Mouse (Mus musculus): ENCODE data around the gene Uxs1. TPM values are rescaled to one million over a fixed set of nuclear protein-coding genes. Genes with fewer than 3 reads are reported as not detected.

Uxs1 gene
- polyA plus RNA-seq, 1 experiment from 2014 or later: 18.7 TPM

DNA sequence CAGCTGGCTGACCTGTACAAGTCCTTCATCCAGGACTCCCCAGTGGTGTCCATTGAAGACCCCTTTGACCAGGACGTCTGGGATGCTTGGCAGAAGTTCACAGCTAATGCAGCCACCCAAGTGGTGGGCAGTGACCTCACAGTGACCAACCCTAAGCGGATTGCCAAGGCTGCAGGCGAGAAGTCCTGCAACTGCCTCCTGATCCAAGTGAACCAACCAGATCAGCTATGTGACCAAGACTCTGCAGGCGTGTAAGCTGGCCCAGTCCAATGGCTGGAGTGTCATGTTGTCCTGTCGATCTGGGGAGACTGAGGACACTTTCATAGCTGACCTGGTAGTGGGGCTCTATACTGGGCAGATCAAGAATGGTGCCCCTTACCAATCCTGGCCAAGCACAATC, 40.9 kb downstream of the Uxs1 start:
- Histone ChIP-seq H3K9me3 (no peaks in the 10 kb centered on the region), H3K27ac (replicated peaks) (no peak overlapping the region), H3K36me3 (peaks cover 15% of the 10 kb centered on the region), H3K4me3 (no peak overlapping the region), H3K9ac (replicated peaks) (no peak overlapping the region), H3K4me1 (no peaks in the 10 kb centered on the region), H3K4me2 (replicated peaks) (no peak overlapping the region), H3K27me3 (no peaks in the 10 kb centered on the region)
- 90% methylated on average over 5 of the region's 5 CpGs for WGBS
- no peak for ATAC-seq (ENCODE audit: low FRiP score, low read depth)

DNA sequence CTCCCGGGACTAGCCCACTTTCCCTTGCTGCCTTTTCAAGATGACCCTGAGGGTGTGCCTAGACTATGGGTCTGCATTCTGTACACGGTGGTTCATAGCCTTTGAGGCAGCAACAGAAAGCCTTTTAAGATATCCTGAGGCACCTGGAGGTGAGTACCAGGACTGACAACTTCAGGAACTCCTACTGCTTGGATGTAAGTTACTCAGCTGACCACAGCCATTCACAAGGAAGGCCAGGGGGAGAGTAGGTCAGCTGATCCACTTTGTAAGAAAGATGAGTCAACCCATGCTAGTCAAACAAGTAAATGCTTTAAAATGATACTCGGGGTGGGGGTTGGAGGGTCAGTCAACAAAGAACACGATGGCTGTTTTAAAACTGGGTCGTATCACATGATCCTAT, 42.3 kb downstream of the Uxs1 start:
- Histone ChIP-seq H3K36me3 (peaks cover 15% of the 10 kb centered on the region), H3K27me3 (no peaks in the 10 kb centered on the region), H3K9me3 (no peaks in the 10 kb centered on the region), H3K4me1 (no peaks in the 10 kb centered on the region), H3K9ac (replicated peaks) (no peak overlapping the region), H3K4me3 (no peak overlapping the region), H3K4me2 (replicated peaks) (no peak overlapping the region), H3K27ac (replicated peaks) (no peak overlapping the region)
- WGBS: 92% methylated on average over 5 of the region's 5 CpGs
- ATAC-seq (ENCODE audit: low FRiP score, low read depth): no peak

DNA sequence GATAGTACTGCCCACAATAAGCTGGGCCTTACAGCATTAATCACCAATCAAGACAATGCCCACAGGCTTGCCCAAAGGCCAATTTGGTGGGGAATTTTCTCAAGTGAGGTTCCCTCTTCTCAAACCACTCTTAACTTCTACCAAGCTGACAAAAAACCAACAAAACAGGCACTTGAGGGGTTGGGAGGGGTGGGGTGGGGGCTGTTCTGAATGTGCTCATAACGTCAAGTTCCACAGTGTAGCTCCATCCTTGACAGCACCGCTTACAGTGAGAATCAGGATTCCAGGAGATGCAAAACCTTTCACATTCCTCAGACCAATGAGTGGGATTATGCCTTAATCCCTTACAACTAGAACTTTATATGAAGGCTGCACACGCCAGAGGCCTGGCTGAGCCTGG, 44.4 kb downstream of the Uxs1 start:
- no peaks in the 10 kb centered on the region for H3K27me3 ChIP-seq
- H3K9me3 ChIP-seq: no peaks in the 10 kb centered on the region
- 71% methylated on average over 3 of the region's 3 CpGs for WGBS
- no peak overlapping the region for H3K9ac ChIP-seq (replicated peaks)
- H3K4me3 ChIP-seq: no peak overlapping the region
- no peak overlapping the region for H3K27ac ChIP-seq (replicated peaks)
- H3K4me1 ChIP-seq: no peaks in the 10 kb centered on the region
- no peak overlapping the region for H3K4me2 ChIP-seq (replicated peaks)
- ATAC-seq (ENCODE audit: low FRiP score, low read depth): no peak
- peaks cover 28% of the 10 kb centered on the region for H3K36me3 ChIP-seq

DNA sequence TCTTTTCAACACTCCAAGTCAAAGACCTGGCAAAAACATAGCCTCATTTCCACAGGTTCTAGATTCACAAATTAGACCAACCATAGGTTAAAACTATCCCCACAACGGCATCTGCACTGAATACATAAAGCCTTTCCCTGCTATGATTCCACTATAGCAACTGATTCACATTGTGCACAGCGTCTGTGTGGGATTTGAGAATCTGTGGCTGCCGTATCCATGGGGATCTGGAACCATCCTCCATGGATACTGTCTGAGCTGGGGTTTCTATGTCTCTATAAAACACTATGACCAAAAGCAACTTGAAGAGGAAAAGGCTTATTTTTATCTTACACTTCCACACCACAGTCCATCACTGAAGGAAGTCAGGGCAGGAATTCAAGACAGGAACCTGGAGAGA, 44.9 kb downstream of the Uxs1 start:
- H3K27ac ChIP-seq (replicated peaks): no peak overlapping the region
- H3K27me3 ChIP-seq: no peaks in the 10 kb centered on the region
- H3K4me2 ChIP-seq (replicated peaks): no peak overlapping the region
- H3K9me3 ChIP-seq: no peaks in the 10 kb centered on the region
- no peaks in the 10 kb centered on the region for H3K4me1 ChIP-seq
- WGBS: 89% methylated on average over 3 of the region's 3 CpGs
- ATAC-seq (ENCODE audit: low FRiP score, low read depth): no peak
- H3K4me3 ChIP-seq: no peak overlapping the region
- no peak overlapping the region for H3K9ac ChIP-seq (replicated peaks)
- peaks cover 28% of the 10 kb centered on the region for H3K36me3 ChIP-seq

DNA sequence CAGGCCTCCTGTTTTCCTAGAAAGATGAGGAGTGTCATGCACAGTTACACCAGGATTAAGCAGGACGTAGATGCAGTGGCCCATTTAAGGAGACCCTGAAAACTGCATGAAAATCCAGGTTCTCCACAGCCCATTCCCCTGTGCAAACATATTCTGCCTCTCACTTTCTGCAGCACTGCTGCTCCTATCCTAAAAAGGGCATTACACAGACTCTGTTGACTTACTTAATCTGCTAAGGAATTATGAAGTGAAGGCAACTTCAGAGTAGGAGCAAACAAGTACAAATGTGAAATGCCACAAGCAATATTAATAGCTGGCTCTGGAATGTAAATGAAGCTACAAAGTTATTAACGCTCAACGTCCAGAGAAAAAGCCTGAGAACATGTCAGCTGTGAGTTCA, 45.9 kb downstream of the Uxs1 start:
- 86% methylated on average over 3 of the region's 3 CpGs for WGBS
- no peaks in the 10 kb centered on the region for H3K9me3 ChIP-seq
- no peaks in the 10 kb centered on the region for H3K4me1 ChIP-seq
- H3K4me3 ChIP-seq: no peak overlapping the region
- ATAC-seq (ENCODE audit: low FRiP score, low read depth): no peak
- no peak overlapping the region for H3K27ac ChIP-seq (replicated peaks)
- H3K36me3 ChIP-seq: peaks cover 22% of the 10 kb centered on the region
- H3K4me2 ChIP-seq (replicated peaks): no peak overlapping the region
- no peak overlapping the region for H3K9ac ChIP-seq (replicated peaks)
- no peaks in the 10 kb centered on the region for H3K27me3 ChIP-seq

DNA sequence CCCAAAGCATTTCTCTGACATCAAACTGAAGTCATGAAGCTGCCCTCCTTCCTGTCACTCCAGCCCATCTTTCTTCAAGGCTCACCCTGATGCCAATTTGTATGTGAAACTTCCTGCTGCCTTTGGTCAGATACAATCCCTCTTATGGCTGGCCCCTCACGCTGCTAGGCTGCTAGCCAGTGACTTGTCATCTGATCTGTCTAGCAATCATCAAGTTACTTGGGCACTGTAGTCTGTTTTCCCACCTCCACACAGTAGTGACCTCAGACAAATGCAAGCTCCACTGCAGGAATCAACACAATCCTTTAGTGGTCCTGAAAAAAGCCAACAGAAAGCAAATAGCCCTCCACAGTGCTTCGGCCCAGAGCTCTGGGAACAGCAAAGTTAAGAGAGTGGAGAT, 46.4 kb downstream of the Uxs1 start:
- no peaks in the 10 kb centered on the region for H3K9me3 ChIP-seq
- no peak for ATAC-seq (ENCODE audit: low FRiP score, low read depth)
- no peak overlapping the region for H3K27ac ChIP-seq (replicated peaks)
- H3K9ac ChIP-seq (replicated peaks): no peak overlapping the region
- H3K27me3 ChIP-seq: no peaks in the 10 kb centered on the region
- 81% methylated on average over 2 of the region's 2 CpGs for WGBS
- no peaks in the 10 kb centered on the region for H3K4me1 ChIP-seq
- H3K36me3 ChIP-seq: peaks cover 18% of the 10 kb centered on the region
- H3K4me2 ChIP-seq (replicated peaks): no peak overlapping the region
- no peak overlapping the region for H3K4me3 ChIP-seq

DNA sequence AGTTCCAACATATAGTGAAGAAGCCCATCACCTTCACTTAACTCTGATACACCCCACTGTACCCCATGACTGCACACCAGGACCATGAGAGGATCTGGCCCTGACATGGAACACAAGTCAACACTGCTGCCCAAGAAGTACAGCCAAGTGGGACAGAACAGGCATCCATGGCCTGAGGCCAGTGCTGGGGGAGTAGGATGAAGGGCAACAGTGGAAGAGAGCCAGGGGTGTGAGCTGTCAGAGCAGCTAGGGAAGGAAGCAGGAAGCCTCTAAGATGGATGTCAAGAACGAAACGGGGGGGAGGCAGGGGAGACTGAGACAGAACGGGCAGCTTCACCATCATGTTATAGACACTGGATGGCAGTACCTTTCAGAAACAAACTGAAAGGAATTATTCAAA, 51.5 kb downstream of the Uxs1 start:
- Histone ChIP-seq H3K9me3 (no peaks in the 10 kb centered on the region), H3K27me3 (no peaks in the 10 kb centered on the region), H3K4me1 (no peaks in the 10 kb centered on the region), H3K4me3 (no peak overlapping the region), H3K9ac (replicated peaks) (no peak overlapping the region), H3K36me3 (peaks cover 47% of the 10 kb centered on the region), H3K27ac (replicated peaks) (no peak overlapping the region), H3K4me2 (replicated peaks) (no peak overlapping the region)
- 87% methylated on average over 3 of the region's 3 CpGs for WGBS
- no peak for ATAC-seq (ENCODE audit: low FRiP score, low read depth)

DNA sequence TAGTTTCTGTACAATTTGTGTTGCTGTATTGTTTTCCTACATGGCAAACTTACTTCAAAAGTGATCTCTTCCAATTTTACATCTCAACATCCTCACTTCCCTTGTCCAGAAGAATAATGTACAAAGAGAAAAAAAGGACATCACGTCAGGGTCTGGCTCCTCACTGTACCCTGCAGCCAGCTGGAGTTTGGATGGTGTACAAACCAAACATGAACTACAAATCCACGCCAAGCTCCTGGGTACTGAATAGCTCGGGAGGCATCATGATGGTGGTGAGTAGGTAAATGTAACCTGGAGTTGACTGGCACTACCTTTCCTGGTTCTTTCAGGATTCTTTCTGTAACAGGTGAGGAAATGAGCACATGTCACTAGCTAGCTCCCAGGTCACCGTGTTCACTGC, 53.5 kb downstream of the Uxs1 start:
- WGBS: 95% methylated on average over 4 of the region's 4 CpGs
- Histone ChIP-seq H3K9me3 (no peaks in the 10 kb centered on the region), H3K4me2 (replicated peaks) (no peak overlapping the region), H3K27ac (replicated peaks) (no peak overlapping the region), H3K9ac (replicated peaks) (no peak overlapping the region), H3K36me3 (peaks cover 58% of the 10 kb centered on the region), H3K4me3 (no peak overlapping the region), H3K4me1 (no peaks in the 10 kb centered on the region), H3K27me3 (no peaks in the 10 kb centered on the region)
- ATAC-seq (ENCODE audit: low FRiP score, low read depth): no peak

DNA sequence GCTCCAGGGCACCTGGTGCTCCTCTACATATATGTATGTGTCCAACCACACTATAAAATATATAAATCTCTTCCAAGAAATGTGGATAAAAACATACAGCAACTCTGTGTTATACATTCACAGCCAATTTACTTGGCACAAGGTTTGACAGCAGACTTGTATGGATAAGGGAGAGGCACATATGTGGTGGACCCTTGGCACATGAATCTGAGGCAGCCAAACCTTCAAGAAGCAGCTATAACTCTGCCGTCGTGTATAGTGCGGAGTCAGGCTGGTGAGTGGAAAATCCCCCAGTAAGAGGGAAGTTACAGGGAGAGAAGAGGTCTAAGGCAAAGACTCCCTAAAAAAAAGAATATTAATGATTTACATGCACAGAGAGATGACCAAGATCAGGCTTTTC, 54.9 kb downstream of the Uxs1 start:
- H3K9me3 ChIP-seq: no peaks in the 10 kb centered on the region
- H3K27ac ChIP-seq (replicated peaks): no peak overlapping the region
- no peak overlapping the region for H3K4me3 ChIP-seq
- peaks cover 53% of the 10 kb centered on the region for H3K36me3 ChIP-seq
- ATAC-seq (ENCODE audit: low FRiP score, low read depth): no peak
- WGBS: 91% methylated on average over 3 of the region's 3 CpGs
- H3K4me1 ChIP-seq: no peaks in the 10 kb centered on the region
- no peak overlapping the region for H3K9ac ChIP-seq (replicated peaks)
- no peak overlapping the region for H3K4me2 ChIP-seq (replicated peaks)
- no peaks in the 10 kb centered on the region for H3K27me3 ChIP-seq

DNA sequence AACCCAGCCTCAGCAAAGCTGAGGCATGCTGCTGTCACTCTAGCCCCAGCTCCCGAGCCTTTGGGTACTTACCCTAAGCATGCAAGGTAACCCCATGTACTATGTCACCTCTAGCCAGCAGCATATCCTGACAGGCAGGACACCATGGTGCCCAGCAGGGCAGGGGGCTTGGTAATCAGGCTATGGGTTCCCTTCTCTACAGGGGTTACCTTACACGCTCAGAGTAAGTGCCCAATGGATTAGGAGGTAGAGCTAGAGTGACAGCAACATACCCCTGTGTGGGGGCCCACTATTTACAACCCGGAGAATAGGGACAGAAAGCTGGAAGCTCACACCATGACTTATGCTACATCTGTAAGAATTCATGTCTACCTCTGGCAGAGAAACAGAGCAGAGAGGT, 57.6 kb downstream of the Uxs1 start:
- 93% methylated on average over 3 of the region's 3 CpGs for WGBS
- H3K36me3 ChIP-seq: peaks cover 54% of the 10 kb centered on the region
- H3K27ac ChIP-seq (replicated peaks): no peak overlapping the region
- H3K4me3 ChIP-seq: no peak overlapping the region
- no peaks in the 10 kb centered on the region for H3K9me3 ChIP-seq
- H3K4me2 ChIP-seq (replicated peaks): no peak overlapping the region
- no peaks in the 10 kb centered on the region for H3K27me3 ChIP-seq
- H3K4me1 ChIP-seq: no peaks in the 10 kb centered on the region
- no peak for ATAC-seq (ENCODE audit: low FRiP score, low read depth)
- no peak overlapping the region for H3K9ac ChIP-seq (replicated peaks)

DNA sequence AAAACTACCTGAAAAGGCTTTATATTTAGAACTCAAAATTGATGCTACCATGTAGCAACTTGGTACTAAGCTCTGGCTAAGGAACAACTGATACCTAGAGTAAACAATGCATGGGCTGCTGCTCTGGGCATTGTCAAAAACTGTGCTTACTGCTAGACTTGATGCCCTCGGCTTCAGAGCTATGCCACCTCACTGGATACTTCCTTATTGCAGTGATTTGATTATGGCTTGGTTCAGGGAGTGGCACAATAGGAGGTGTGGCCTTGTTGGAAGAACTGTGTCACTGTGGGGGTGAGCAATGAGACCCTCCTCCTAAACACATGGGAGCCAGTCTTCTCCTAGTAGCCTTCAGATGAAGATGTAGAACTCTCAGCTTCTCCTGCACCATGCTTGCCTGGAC, 58.3 kb downstream of the Uxs1 start:
- H3K4me3 ChIP-seq: no peak overlapping the region
- ATAC-seq (ENCODE audit: low FRiP score, low read depth): no peak
- H3K27ac ChIP-seq (replicated peaks): no peak overlapping the region
- no peak overlapping the region for H3K9ac ChIP-seq (replicated peaks)
- no peaks in the 10 kb centered on the region for H3K9me3 ChIP-seq
- H3K4me1 ChIP-seq: no peaks in the 10 kb centered on the region
- H3K36me3 ChIP-seq: peaks cover 56% of the 10 kb centered on the region
- WGBS: 82% methylated on average over 1 of the region's 1 CpGs
- no peaks in the 10 kb centered on the region for H3K27me3 ChIP-seq
- H3K4me2 ChIP-seq (replicated peaks): no peak overlapping the region

DNA sequence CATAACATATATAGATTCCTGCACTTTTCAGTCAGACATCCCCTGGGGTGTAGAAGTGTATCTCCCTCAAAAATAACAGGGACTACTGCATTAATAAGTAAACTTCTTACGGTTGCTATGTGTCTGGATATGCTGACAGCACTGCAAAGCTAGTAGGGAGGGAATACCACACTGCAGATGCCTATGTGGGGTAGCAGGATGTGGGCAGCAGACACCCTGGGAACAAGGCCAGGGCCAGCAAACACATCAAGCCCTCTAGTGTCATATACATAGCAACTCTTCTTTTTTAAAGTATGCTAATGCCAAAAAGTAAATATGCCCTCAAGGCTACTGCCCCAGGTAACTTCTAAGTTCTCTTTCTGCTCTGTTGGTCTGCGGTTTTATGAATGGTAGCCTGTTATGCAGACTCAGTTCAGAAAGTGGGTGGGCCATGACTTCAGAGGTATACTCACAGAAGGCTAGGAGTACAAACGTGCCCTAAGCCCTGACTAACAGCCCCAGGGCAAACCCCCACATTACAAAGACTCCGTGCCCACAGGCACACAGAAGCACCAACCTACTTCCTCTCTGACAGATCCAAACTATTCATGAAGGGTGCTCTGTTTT, 59.1 kb downstream of the Uxs1 start:
- Histone ChIP-seq H3K9me3 (no peaks in the 10 kb centered on the region), H3K4me2 (replicated peaks) (no peak overlapping the region), H3K9ac (replicated peaks) (no peak overlapping the region), H3K27me3 (no peaks in the 10 kb centered on the region), H3K36me3 (peaks cover 56% of the 10 kb centered on the region), H3K4me3 (no peak overlapping the region), H3K4me1 (no peaks in the 10 kb centered on the region), H3K27ac (replicated peaks) (no peak overlapping the region)
- whole genome bisulfite sequencing: 80% methylated on average over 4 of the region's 4 CpGs
- ATAC-seq (ENCODE audit: low FRiP score, low read depth): no peak

DNA sequence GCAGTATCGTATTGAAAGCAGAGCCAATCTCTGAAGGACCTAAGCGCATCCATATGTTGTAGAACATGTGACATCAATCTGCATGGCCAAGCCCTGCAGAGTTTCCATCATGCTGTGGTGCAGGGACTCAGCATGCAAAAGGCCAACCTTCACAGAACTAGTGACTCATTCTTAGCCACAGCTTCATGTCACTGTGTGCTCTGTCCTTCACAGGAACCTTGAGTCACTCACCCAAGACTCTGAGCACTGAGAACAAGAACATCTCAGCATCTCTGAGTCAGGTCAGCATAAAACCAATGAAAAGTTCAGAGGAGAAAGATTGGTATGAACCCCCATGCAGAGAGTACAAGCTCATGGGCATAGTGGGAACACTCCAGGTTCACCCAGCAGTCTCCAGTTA, 61.3 kb downstream of the Uxs1 start:
- Histone ChIP-seq H3K9me3 (no peaks in the 10 kb centered on the region), H3K4me3 (no peak overlapping the region), H3K4me2 (replicated peaks) (no peak overlapping the region), H3K4me1 (no peaks in the 10 kb centered on the region), H3K36me3 (peaks cover 39% of the 10 kb centered on the region), H3K27me3 (no peaks in the 10 kb centered on the region), H3K27ac (replicated peaks) (no peak overlapping the region), H3K9ac (replicated peaks) (no peak overlapping the region)
- no peak for ATAC-seq (ENCODE audit: low FRiP score, low read depth)
- WGBS: 98% methylated on average over 2 of the region's 2 CpGs
